19 mouse cellular contexts compared by ENCODE assay signal in the genomic region with DNA sequence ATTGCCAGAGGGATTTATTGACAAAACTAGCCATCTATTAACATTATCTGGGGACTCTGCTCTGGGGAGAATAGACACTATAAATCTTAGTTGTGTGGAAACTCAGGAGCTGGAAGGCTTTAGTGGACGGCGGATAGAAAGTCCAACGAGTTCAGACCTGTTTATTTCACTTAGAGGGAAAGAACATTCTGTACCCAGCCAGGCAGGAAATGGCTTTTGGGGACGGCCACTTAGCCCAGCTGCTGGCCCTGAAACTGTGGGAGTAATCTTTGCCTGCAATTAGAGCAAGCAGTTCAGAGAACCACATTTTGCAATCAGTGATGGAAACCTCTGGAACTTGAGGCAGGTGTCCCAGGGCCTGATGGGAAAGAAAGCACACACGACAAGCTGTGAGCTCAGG.
A peak's percentile ranks its signal among the peaks of the same experiment; 100 is the strongest.
DNase-seq lines count a peak whose midpoint lies in the region; ATAC-seq and TF ChIP-seq lines count a peak whose summit lies in the region.
"Had no signal": no experiment of that assay in that cellular context is flagged by ENCODE, and none has a peak within 500 bp of the region (broad histone marks: within the 10 kb centered on the region; RNA-seq: fewer than 3 reads in every experiment).

No protein-coding gene starts in this region.

- no peaks in the 10 kb centered on the region for H3K27me3 ChIP-seq in liver, adult 2 months (ENCODE audit: control insufficient read depth, insufficient read depth, low read length)
- H3K27me3 ChIP-seq: embryonic facial prominence, embryonic 13.5 days; limb, embryonic 15.5 days; neural tube, embryonic 12.5 days; stomach, embryonic 15.5 days had no signal

- 51% methylated on average over 5 of the region's 5 CpGs for WGBS in liver, adult 2 months

- H3K4me1 ChIP-seq in liver, adult 2 months (ENCODE audit: control insufficient read depth, insufficient read depth, low read length) = no peaks in the 10 kb centered on the region
- H3K4me1 ChIP-seq: embryonic facial prominence, embryonic 13.5 days; limb, embryonic 15.5 days; stomach, embryonic 15.5 days had no signal

- peak; percentile 50 to 85 for DNase-seq in heart, adult 18-20 months
- DNase-seq in heart, postnatal 25 days (ENCODE audit: low spot score) = no peak
- DNase-seq in liver, adult 2 months (ENCODE audit: extremely low read depth, low read depth, low spot score) = peak; percentile 20
- no peak for DNase-seq in liver
- DNase-seq in kidney, postnatal 14 days = peak; percentile 50
- peak; percentile 44 for DNase-seq in lung, postnatal 36 days
- DNase-seq: adrenal gland, postnatal 25 days; cerebellum, adult 8-10 months; layer of hippocampus, postnatal 36 days; lung, embryonic 14.5 days; thymus, adult 2 months had no signal

- H3K9ac ChIP-seq in liver, adult 2 months (ENCODE audit: low read depth, low read length) = no peak overlapping the region
- H3K9ac ChIP-seq: embryonic facial prominence, embryonic 13.5 days; limb, embryonic 15.5 days; lung, embryonic 14.5 days; neural tube, embryonic 12.5 days; stomach, embryonic 15.5 days had no signal

- intact Hi-C loops in heart, postnatal 25 days (cut with DNase I) = no loop called here

- ATAC-seq in megakaryocyte-erythroid progenitor cell, adult 5-6 weeks (replicated peaks; ENCODE audit: low FRiP score, low TSS enrichment, poor library complexity, severe bottlenecking) = no peak
- ATAC-seq: activated CD4-positive, CD25-positive, alpha-beta regulatory T cell, adult 4 months; Patski had no signal

- no peak overlapping the region for H3K4me3 ChIP-seq in liver, adult 2 months (ENCODE audit: insufficient read depth, low read depth, low read length)
- H3K4me3 ChIP-seq: embryonic facial prominence, embryonic 13.5 days; heart, adult 2 months; limb, embryonic 15.5 days; neural tube, embryonic 12.5 days; stomach, embryonic 15.5 days had no signal

- TF ChIP-seq POLR2A in liver, adult 2 months (IDR thresholded peaks at IDR 0.05; ENCODE audit: extremely low read depth, insufficient read depth, low read length) = no peak

- H3K79me2 ChIP-seq in liver, adult 2 months (ENCODE audit: control insufficient read depth, insufficient read depth, low read length) = no peaks in the 10 kb centered on the region

- no peak overlapping the region for H3K27ac ChIP-seq in liver, adult 2 months (replicated peaks; ENCODE audit: insufficient read depth, low read depth, low read length)
- H3K27ac ChIP-seq: embryonic facial prominence, embryonic 13.5 days; heart, adult 2 months; limb, embryonic 15.5 days; neural tube, embryonic 12.5 days; stomach, embryonic 15.5 days had no signal

- TF ChIP-seq CTCF in liver, adult 2 months (IDR thresholded peaks at IDR 0.05; ENCODE audit: low read depth, low read length) = no peak

- H3K36me3 ChIP-seq in liver, adult 2 months (ENCODE audit: control insufficient read depth, insufficient read depth, low read length) = no peaks in the 10 kb centered on the region
- H3K36me3 ChIP-seq: embryonic facial prominence, embryonic 13.5 days; limb, embryonic 15.5 days; neural tube, embryonic 12.5 days; stomach, embryonic 15.5 days had no signal

Comparison
In these comparisons a context has a peak if more than half of its experiments do, and no peak if none do; other contexts are left out.
1. DNase-seq: peak in heart, adult 18-20 months (2 of 2), liver, adult 2 months (single experiment), kidney, postnatal 14 days (single experiment) and lung, postnatal 36 days (single experiment); none in heart, postnatal 25 days (single experiment) and liver (single experiment).